Mouse (Mus musculus): ENCODE measurements at regions not wholly inside any gene's neighbourhood (a gene's known extent, or its start where the extent isn't known, plus 50 kb on each side); places are given as distances from the start of the nearest gene placed in this dataset.

- Histone ChIP-seq H3K27ac (ENCODE audit: low read depth, low read length) (no peak overlapping the region), H3K36me3 (ENCODE audit: control insufficient read depth, insufficient read depth, low read length) (no peaks in the 10 kb centered on the region), H3K4me1 (ENCODE audit: control insufficient read depth, insufficient read depth, low read depth, low read length) (no peaks in the 10 kb centered on the region), H3K4me2 (ENCODE audit: low read length) (no peak overlapping the region), H3K4me3 (ENCODE audit: low read length) (no peak overlapping the region), H3K9ac (ENCODE audit: low read depth, low read length) (no peak overlapping the region), H3K9me3 (ENCODE audit: control insufficient read depth, low read length) (no peaks in the 10 kb centered on the region), H3K27me3 (replicated peaks; ENCODE audit: control insufficient read depth, insufficient read depth, low read length) (no peaks in the 10 kb centered on the region)
- WGBS, result 54% methylated on average over 8 of the region's 8 CpGs
- no peak for ATAC-seq
Measured at GRCm38 (mm10) chr1:26229291-26230053, 400.0 kb upstream of the Adgrb3 start.

DNA sequence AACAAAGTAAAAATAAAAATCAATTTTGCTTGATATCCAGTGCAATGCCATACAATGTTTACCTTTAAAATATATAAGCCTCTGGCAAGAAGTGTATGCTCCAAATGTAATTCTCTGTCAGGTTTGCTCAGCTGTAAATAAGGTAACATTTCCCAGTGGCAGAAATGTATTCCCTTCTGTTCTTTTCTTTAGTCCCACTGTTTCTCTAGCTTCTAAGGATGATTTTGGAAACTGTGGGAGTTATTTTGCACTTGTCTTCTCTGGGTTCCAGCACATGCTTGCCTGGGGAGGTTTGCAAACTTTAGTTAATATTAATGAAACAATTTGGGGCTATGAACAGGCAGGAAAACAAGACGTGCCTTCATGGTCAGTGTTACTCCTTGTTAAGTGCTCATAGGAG, 374.9 kb upstream of the Adgrb3 start:
- Histone ChIP-seq H3K4me2 (ENCODE audit: low read length) (no peak overlapping the region), H3K4me3 (ENCODE audit: low read length) (no peak overlapping the region), H3K9me3 (ENCODE audit: control insufficient read depth, low read length) (no peaks in the 10 kb centered on the region), H3K27me3 (replicated peaks; ENCODE audit: control insufficient read depth, insufficient read depth, low read length) (no peaks in the 10 kb centered on the region), H3K27ac (ENCODE audit: low read depth, low read length) (no peak overlapping the region), H3K36me3 (ENCODE audit: control insufficient read depth, insufficient read depth, low read length) (no peaks in the 10 kb centered on the region), H3K9ac (ENCODE audit: low read depth, low read length) (no peak overlapping the region), H3K4me1 (ENCODE audit: control insufficient read depth, insufficient read depth, low read depth, low read length) (no peaks in the 10 kb centered on the region)
- ATAC-seq, result no peak
- WGBS, result 71% methylated on average over 1 of the region's 1 CpGs

Data from hindbrain, embryonic 16.5 days (tissue).